Mouse (Mus musculus) ES-E14 (cell line): ENCODE measurements at regions not wholly inside any gene's neighbourhood (a gene's known extent, or its start where the extent isn't known, plus 50 kb on each side); places are given as distances from the start of the nearest gene placed in this dataset.

ENCODE experiments used
- CHD2 ChIP-seq: IDR thresholded peaks from 2 replicates; pipeline ENCODE4 v1.6.1; 2014; ENCODE audit warnings: mild to moderate bottlenecking, low read depth, low read length, inconsistent platforms
- HCFC1 ChIP-seq: IDR thresholded peaks from 2 replicates; pipeline ENCODE4 v1.6.1; 2012; ENCODE audit warnings: low read length, inconsistent platforms, borderline replicate concordance; ENCODE audit not compliant: insufficient read depth
- MAFK ChIP-seq: IDR thresholded peaks from 2 replicates; pipeline ENCODE4 v1.6.1; 2014; ENCODE audit warnings: mild to moderate bottlenecking, low read depth, low read length, inconsistent platforms; ENCODE audit not compliant: insufficient read depth
- ZC3H11A ChIP-seq: IDR thresholded peaks from 2 replicates; pipeline ENCODE4 v1.6.1; 2012; ENCODE audit warnings: low read depth, mild to moderate bottlenecking, inconsistent platforms, low read length, borderline replicate concordance
- ZNF384 ChIP-seq: IDR thresholded peaks from 2 replicates; pipeline ENCODE4 v1.6.1; 2012; ENCODE audit warnings: low read depth, low read length, inconsistent platforms

DNA sequence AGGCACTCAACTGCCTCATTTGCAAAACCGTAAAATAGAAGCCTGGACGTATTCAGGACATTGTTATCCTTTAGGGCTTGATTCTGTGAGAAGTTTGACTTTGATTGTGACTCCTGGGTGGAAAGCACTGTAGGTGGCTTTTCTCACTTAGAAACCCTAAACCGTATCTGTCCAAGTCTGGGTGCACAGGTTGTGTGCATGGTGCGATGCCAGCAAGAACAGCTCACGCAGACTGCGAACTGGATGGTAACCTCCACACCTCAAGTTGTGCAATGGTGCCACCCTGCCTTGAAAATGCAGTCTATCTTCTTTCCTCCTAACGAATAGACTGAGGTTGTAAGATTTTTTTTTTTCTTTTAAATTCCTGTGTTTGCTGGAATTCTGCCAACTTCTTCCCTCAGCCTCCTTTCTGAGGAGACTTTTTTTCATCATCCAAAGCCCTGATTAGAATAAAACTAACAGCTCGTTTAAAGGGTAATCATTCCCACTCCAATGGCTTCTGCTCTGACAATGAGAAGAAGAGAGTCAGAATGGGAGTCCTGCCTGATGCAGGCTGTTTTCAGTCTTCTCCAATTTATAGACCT is 383.8 kb upstream of the Slc30a5 start:
- TF ChIP-seq MAFK (no peak), CHD2 (no peak), HCFC1 (no peak), ZC3H11A (no peak), ZNF384 (no peak)
